Mouse (Mus musculus) adrenal gland, postnatal 25 days (tissue): ENCODE results near the gene C1rl. TPM values are rescaled to one million over a fixed set of nuclear protein-coding genes. Genes with fewer than 3 reads are reported as not detected.
"Not testable (repeated sequence)": the region's sequence is repeated elsewhere in the genome, so short reads cannot be mapped to it uniquely, and the experiment has no call there.

Experiments used
- DNase-seq: peaks from one replicate; pipeline ENCODE4 v3.0.0; 2021; ENCODE audit warnings: mixed read lengths
- total RNA-seq: library from RNA; stranded (reverse); gene quantifications from 2 replicates; pipeline ENCODE4 v1.2.3, GENCODE M21; 2021

C1rl gene
- total RNA-seq, 1 experiment from 2014 or later: 17.3 TPM

- DNase-seq: no peak
Observed at GRCm38 (mm10) chr6:124505028-124505427, 12.1 kb downstream of the C1rl start.

GRCm38 (mm10) chr6:124506991-124507390, 14.1 kb downstream of the C1rl start:
- DNase-seq: no peak

- DNase-seq: no peak
Observed at GRCm38 (mm10) chr6:124508292-124508691, 15.4 kb downstream of the C1rl start.

GRCm38 (mm10) chr6:124509192-124509591, 16.3 kb downstream of the C1rl start:
- DNase-seq: not testable (repeated sequence)

- no peak for DNase-seq
Observed at GRCm38 (mm10) chr6:124511936-124512335, 19.0 kb downstream of the C1rl start.

GRCm38 (mm10) chr6:124512355-124512836, 19.5 kb downstream of the C1rl start, which contains the start of gene C1ra:
Gene C1ra (plus strand): TSS chr6:124512405.
- DNase-seq: peak; percentile 67

- not testable (repeated sequence) for DNase-seq
Observed at GRCm38 (mm10) chr6:124517733-124518132, 24.8 kb downstream of the C1rl start.

- DNase-seq: peak; percentile 55
Observed at GRCm38 (mm10) chr6:124522082-124522481, 29.2 kb downstream of the C1rl start.

- DNase-seq: no peak
Observed at GRCm38 (mm10) chr6:124527881-124528280, 35.0 kb downstream of the C1rl start.

GRCm38 (mm10) chr6:124531077-124531476, 38.2 kb downstream of the C1rl start:
- DNase-seq: no peak

- DNase-seq: not testable (repeated sequence)
Observed at GRCm38 (mm10) chr6:124536125-124536829, 43.4 kb downstream of the C1rl start.

- DNase-seq: not testable (repeated sequence)
Observed at GRCm38 (mm10) chr6:124541176-124541575, 48.3 kb downstream of the C1rl start.

- DNase-seq: peak; percentile 28
Observed at GRCm38 (mm10) chr6:124542284-124542683, 49.4 kb downstream of the C1rl start, which contains the start of gene C1s1. Gene C1s1 (minus strand): TSS chr6:124542359.

GRCm38 (mm10) chr6:124544466-124544865, 51.6 kb downstream of the C1rl start:
- peak; percentile 28 for DNase-seq

- DNase-seq: no peak
Observed at GRCm38 (mm10) chr6:124545425-124545824, 52.5 kb downstream of the C1rl start.

GRCm38 (mm10) chr6:124547979-124548378, 55.1 kb downstream of the C1rl start:
- not testable (repeated sequence) for DNase-seq

- no peak for DNase-seq
Observed at GRCm38 (mm10) chr6:124549023-124549550, 56.2 kb downstream of the C1rl start.

GRCm38 (mm10) chr6:124552766-124553165, 59.9 kb downstream of the C1rl start:
- DNase-seq: no peak

GRCm38 (mm10) chr6:124555956-124556355, 63.0 kb downstream of the C1rl start:
- not testable (repeated sequence) for DNase-seq
